Mouse (Mus musculus) spleen, adult 18-20 months (tissue): ENCODE results near the gene Aplp2.

Experiments
- DNase-seq, 2 experiments: peaks; one replicate each; pipeline ENCODE4 v3.0.0; 2022; ENCODE audit warnings: mixed read lengths in 2 of 2

The Aplp2 gene

DNA sequence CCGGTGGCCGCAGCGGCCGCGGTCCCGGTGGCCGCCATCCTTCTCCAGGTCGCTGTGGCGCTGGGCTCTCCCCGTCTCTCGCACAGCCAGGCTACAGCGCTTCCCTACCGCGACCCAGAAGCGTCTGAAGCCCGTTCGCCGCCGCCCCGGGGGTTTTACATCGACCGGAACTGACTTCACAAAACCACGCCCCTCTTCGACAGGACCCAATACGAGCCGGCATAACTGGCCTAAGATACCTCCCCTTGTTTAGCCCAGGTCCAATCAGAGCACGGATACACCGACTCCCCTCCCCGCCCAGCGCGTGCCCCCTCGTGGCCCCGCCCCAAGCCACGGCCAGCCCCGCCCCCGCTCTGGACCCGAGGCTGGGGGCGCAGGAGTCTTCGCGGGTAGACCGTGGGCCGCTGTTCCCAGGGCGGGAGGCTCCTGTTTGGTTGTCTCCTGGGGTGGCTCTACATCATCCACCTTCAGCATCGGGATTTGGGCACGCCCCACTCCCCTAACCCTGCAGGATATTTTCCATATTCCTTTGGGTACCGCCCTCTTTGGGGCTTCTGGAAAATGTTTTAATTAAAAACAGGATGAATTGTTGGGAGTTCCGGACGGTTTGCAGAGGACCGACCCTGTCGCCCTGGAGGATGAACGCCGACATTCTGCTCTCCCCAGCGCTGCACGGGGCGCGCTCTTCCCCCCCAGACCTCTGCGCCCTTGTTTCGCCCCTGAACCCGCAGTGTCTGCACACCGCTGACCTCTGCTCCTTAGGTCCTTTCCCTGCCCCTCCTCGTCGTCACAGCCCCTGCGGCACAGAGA, at the start of gene Aplp2:
TSS of gene Aplp2 (minus strand) at position 126 of the 810 bp plus-strand sequence.
- peak; percentile 94 to 95 for DNase-seq

DNA sequence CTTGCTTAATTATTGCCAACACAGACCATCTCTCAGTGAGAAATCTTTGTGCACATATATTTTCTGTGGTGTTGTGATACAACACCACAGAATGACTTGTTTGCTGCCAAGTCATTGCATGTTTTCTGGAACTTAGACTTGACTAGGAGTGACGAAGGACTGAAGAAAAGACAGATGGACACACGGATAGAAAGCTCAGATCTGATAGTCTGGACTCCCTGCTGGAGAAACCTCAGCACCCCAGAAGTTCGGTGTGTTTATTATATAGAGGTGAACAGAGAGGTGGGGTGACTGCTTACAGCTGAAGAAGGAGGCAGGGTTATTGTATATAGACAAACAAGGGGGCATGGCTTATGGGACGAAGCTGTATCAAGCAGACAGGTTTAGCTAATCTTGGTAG, 48.6 kb upstream of the Aplp2 start:
- no peak for DNase-seq

DNA sequence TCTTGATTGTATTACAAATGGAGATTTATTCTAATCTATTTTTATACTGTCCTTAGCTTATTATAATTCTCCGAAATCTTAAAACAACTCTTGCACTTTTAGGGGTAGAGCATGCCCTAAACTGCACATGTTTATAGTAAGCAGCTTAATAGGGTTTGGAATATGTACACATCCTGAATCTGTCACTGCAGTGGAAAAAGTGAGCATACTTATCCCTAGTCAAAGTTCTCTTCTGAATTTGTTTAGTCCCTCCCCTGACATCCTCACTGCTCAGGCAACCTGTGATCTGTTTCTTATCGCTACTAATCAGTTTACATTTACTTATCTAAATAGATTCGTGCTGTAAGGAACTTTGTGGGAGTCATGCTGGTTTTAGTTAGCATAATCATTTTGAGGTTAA, 46.6 kb upstream of the Aplp2 start:
- no peak for DNase-seq

DNA sequence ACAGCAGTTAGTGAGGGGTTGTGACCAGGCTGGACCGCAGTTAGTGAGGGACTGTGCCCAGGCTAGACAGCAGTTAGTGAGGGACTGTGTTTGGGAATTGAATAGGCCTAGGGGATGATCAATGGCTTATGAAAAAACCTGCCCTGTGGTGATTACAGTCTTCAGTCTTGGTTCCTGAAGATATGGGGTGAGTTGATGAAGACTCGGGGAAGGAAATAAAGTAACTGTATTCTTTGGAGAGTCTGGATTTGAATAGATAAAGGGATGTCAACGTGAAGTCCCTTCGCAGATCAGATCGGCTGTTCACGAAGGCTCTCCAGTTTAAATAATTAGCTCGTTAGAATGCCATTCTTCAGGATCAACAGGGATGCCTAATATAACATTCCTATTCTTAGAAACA, 44.3 kb upstream of the Aplp2 start:
- DNase-seq: no peak

DNA sequence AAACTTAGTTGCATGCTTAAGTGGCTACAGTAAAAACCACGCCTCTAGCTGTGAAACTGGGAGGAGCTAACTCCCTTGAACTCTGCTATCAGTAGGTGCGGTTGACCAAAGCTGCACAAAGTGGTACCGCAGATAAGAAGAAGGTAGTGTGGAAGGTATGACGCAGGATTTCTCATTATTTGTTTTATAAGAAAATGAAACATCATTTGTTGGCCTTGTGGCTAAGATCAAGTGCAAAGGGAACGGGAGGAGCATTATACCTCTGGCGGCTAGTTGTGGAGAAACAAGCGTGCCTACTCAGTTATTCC, 43.0 kb upstream of the Aplp2 start:
- no peak for DNase-seq

DNA sequence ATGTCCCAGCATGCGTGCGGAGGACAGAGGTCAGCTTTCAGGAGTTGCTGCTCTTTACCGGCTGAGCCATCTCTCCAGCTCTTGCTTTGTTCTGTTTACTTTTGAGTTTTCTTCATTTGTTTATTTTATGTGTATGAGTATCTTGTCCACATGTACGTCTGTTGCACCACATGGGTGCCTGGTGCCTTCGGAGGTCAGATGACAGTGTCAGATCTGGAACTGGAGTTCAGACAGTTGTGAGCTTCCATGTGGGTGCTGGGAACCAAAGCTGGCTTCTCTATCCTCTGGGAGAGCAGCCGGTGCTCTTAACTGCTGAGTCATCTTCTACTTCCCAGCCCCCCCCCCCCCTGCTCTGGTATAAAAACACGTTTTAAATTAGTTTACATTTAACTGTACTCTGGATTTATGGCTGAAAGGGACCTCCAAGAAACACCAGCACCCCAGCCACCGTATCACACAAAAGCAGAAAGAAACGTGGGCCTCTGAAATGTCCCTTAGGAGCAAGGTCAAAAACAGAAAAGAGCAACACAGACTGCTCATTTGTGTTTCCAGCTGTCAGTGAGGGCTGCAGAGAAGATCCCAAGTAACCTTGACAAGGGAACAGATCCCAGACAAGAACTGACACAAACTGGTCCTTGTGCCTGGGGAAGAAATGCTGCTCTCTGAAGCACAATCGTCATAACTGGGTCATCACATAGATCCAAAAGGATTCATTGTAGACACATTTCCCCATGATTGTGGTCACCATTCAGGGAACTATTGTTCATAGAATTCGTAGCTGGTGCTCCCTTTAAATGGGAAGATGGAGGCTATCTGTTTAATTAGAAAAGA, 42.5 kb upstream of the Aplp2 start:
- no peak for DNase-seq

DNA sequence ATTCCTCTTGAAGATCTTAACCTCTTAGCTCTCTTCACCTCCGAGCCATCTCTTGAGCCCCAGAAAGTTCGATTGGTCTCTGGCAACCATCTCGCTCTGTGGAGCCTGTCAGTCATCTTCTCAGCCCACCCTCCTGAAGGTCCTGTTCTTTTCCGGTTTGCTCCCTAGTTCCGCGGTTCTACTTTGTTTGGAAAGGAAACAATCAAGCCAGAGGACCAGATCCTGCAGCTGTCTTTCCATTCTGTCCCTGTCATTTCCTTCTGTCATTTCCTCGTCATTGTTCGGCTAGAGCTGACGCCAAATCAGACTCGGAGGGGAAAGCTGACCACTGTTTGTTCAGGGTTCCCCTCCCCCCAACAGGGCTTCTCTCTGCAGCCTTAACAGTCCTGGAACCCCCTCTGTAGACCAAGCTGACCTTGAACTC, 41.7 kb upstream of the Aplp2 start:
- DNase-seq: peak in 1 of 2 experiments; percentile 16

DNA sequence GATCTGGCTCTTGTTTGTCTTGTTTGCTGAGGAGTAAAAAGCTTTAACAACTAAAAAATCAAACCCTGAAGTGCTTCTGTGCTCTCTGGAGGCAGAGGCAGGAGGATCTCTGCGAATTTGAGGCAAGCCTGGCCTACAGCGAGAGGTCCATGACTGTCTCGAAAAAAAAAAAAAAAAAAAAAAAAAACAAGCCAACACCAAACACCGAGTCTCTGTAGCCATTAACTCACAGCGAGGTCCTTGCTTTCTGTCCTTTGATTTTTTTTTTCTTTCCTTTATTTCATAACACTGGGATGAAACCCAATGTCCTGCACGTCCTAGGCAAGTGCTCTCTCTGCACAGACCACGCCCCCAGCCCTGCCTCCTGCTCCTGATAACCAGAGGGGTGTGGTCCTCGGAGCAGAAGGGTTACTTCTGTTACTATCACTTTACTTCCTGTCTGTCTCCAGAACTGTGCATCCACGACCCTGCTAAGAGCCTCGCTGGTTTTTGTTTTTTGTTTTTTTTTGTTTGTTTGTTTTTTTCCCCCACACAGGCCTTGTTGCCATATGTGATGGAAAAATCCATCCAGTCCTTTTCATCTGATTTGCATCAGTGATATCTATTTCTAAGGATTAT, 40.7 kb upstream of the Aplp2 start:
- peak; percentile 39 to 58 for DNase-seq

DNA sequence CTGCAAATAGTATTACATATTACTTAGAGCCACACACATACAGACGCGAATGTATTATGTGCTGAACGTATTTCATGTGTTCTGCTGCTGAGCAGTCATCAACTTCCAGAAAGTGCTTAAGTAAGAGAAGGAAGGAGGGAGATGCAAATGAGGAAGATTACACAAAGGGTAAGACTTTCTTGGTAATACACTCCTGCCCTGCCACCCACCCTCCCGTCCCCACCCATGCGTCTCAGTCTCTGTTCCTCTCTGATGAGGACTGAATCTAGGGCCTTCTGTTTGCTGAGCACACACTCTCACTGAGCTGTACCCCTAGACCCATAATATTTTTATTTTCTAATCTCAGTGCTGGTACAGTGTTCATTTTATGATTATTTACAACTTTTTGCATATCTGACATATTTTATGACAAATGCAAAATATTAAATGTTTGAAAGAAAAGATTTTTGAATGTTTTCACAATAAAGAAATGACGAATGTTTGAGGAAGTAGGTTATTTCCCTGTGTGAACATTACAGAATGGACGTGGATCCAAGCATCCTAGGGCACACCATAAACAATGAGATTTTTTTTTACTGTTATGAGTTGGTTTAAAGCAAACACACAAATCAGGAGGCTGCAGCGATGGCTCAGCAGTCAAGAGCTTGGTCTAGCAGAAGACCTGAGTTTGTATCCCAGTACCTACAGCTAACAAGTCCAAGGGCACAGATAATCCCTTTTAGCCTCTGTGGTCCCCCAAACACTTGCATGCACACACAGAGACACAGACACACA, 36.0 kb upstream of the Aplp2 start:
- DNase-seq: no peak

DNA sequence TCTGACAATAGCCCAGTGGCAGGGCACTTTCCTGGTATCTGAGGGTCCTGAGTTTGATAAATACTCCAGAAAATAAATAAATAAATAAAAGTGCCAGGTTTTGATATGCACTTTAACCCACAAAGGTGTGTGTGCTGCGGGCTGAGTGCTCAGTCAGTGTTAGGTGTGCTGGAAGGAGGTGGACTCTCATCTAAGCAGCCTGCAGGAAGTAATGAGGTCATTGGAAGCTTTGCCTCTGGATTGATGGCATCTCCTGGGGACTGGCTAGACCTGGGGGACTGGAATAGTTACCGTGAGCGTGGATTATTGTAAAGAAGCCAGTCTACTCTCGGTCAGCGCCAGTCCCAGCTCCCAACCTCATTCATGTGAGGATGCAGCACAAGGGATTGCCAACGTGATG, 34.8 kb upstream of the Aplp2 start:
- DNase-seq: no peak

DNA sequence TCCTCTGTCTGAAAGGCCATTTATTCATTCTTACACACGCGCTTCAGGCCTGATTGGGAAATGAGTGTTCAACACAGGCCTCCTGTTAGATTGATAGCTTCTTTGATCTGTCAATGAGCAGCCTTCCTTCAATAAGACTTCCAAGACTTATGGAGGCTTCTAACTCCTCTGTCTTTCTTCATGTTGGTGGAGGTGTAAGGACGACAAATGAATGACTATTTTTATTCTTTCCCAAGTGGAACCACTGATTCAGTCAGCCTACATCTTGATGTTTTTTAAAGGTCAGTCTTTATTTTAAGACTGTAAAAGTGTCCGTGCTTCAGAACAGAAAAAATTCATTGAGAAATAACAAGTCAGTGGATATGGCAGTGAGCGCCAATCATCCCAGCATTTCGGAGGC, 33.4 kb upstream of the Aplp2 start:
- no peak for DNase-seq

DNA sequence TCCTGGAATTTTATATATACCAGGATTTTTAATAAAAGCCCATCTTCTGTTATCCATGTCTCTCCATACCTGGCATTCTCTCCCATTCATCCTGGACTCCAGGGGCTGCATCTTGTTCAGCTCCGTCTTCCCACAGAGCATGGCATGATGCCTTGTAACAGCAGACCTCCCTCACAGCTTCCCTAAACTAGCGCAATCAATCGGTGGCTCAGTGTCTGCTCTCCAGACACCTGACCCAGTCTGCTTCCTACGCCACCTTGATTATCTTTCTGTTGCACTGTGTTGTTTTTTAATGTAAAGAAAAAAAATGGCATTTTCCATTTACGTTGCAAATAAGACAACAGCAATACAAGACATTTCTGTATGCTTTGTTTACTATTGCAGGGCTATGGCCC, 32.3 kb upstream of the Aplp2 start:
- DNase-seq: no peak

DNA sequence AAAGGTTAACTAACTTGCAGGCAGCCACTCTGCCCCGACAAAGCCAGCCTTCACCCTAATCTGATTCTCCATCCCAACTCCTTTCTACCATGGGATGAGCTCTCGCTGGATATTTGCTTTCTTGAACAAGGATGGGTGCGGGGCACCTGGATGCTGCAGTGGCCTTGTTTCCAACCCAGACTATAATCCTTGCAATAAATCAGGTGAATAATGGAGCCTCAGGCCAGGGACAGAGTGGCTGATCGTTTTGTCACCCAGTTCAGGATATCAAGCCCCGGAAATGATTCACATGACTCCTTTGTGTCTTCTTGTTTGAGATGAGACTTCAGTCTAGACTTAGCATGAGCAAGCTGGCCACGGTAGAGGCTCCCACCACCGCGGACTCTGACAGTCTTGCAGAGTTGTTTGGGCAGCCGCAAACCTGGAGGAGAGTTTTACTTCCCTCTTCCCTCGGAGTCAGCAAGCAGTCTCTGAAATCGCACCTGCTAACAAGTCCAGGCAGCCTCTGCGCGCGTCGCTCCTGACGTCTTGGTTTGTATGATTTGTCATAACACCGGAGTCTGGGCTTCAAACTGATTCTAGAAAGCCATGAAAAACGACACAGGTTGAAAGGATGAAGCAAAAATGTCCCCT, 31.8 kb upstream of the Aplp2 start:
- peak; percentile 24 to 34 for DNase-seq

DNA sequence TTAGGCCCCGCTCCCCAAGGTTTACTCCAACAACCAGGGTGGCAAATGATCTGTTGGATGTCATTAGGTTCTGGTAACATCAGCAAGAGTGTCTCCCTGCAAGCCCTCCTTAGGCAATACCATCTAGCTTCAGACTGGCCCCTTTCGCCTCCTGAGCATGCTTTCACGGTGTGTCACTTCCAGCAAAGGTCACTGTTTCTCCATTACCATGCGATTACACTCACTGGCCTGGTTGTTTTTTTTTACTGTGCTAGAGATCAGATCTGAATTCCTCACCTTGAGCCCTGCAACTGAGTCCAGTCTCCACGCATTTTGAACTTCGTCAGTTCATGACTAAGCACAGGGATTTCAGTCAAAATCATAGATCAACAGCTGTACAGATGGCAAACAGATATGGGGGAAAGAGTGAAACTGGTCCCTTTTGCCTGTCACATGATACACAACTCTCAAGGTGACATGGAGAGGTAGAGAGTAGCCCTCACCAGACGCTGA, 29.6 kb upstream of the Aplp2 start:
- DNase-seq: no peak

DNA sequence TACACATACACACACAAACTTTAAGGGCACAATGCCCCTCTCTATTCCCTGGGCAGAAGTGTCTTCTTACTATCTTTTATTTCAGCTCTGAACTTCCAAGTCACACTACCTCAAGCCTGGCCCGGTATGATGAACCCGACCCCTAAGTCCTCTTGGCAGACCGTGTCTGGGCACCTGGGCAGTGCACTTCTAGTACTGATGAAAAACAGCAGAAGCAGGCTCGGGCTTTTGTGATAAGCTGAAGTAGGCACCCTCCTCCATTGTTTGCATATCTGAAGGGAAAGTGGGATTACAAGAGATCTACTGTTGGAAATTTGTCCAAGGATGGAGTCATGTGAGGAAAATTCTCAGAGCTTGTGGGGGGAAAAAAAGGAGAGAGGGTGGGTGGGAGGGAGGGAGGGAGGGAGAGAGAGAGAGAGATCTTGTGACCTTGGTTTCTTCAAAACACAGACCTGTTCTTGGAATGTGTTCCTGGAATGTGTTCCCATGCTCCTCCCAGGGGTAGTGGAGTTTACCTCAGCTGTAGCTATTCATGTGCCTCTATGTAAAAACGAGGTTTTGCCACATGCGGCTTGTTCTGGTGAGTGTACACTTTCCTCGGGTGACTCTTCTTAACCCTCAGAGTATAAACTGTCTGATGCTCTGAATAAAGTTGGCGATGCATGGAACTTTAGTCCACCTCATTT, 29.1 kb upstream of the Aplp2 start:
- no peak for DNase-seq

DNA sequence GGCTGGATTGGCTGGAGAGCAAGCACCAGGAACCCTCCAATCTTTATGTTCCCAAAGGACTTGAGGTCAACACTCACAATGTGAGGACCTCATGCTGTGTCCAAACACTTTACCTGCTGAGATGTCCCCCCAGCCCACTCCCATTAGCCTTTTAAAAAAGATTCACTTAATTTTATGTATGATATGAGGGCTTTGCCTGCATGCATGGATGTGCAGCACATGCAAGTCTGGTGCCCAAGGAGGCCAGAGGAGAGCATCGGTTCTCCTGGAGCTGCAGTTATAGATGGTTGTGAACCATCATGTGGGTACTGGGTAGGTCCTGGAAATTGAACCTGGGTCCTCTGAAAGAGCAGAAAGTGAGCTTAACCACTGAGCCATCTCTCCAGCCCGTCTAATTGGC, 27.9 kb upstream of the Aplp2 start:
- no peak for DNase-seq

DNA sequence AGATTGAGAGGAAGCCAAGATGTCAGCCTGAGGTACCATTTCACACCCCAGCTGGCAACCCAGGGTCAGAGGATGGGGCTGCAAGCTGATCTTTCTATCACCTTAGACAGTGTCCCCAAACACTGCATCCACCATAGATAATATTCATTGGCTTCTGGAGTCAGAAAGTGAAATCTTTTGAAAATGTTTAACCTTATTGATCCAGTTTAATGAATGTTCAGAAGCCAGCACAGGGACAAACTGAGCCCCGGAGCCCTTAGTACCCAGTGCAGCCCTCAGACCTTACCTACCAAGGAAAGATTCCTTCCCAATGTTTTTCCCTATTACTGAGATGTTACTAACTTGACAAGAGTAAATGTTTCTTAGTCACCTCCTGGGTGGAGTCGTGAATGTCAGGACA, 26.9 kb upstream of the Aplp2 start:
- DNase-seq: no peak

DNA sequence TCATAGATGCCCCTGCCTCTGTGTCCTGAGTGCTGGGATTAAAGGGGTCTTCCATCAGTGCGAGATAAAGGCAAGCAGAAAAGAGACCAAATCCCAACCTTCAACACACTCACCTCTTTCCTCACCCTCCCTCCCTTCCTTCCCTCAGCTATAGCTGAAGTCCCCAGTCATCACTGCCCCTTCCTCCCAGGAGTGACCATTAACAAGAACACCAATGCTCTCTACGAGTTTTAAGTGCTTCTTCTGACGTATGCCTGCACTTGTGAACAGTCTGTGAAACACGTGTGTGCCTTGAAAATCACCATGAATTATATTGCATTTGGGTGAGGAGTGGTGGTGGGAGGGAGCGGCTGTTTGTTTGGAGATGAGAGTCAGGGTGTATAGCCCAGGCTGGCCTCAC, 24.5 kb upstream of the Aplp2 start:
- DNase-seq: no peak

DNA sequence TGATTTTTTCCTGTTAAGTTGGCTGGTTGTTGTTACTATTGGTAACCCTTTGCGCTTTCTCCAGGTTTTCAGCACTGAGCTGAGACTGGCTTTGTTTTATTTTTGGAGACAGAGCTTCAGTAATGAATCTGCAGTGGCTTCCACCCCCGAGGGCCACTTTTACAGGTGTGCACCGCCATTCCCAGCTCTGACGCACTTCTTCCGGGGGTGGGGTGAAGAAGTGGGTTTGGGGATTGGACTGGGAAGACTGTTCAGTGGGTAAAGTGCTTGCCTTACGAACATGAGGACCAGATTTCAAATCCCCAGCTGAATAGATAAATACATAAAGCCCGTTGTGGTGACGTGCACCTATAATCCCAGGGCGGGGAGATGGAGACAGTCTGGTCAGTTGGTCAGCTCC, 23.9 kb upstream of the Aplp2 start:
- no peak for DNase-seq

DNA sequence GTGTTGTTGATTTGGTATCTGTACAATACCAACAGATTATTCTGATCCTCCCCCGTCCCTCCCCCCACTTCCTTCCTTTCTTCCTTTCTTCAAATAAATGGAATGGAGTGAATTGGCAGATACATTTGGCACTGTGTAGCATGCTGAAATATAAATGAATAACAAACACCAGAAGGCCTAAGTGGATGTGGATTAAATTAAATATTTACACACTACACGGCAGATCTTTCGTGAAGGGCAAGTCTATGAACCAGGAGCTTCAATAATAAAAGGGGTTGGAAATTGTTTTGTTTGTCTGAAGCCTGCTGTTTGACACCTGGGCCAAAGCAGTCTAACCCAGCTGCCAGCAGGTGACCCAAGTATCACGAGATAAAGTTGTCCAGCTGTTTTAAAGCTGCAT, 23.4 kb upstream of the Aplp2 start:
- no peak for DNase-seq

DNA sequence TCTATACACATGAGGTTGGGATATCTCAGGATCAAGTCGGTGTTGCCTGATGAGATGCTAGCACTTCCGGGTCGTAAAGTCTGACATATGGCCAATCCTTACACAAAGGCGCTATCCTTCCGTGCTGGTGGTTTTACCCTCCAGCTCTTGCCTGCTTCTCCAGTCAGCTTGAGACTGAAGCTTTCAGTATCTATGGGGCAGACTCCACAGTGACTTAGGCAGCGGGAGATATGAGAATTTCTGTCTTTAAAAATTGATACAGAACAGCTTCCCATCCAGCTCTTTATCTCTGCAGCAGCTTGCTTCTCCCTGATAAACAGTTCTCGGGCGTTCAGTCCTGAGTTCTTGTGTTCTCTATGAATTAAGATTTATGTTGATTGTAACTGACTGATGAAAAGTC, 14.9 kb upstream of the Aplp2 start:
- DNase-seq: no peak

DNA sequence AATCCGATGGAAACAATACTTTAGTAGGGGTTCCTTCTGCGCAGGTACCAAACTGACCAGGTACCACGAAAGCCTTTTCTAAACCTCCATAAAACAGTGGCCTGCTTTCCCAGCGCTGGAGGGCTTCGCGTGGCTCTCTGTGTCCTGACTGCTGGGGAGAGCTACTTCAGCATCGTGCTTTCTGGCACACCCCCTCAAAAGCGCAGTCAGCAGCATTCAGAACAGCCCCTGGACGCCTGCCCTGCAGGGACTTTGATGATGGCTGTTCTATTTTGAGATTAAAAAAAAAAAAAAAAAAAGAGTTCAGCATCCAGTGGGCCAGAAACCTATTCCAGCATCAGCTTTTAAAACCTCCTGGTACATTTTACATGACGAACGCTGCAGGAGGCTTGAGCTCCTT, 14.2 kb upstream of the Aplp2 start:
- no peak for DNase-seq
